ENCODE assay signal across 8 mouse cellular contexts in genomic region chr1:134196386-134196785, GRCm38 (mm10). TPM values are rescaled to one million over a fixed set of nuclear protein-coding genes. Genes with fewer than 3 reads are reported as not detected.
DNase-seq lines count a peak whose midpoint lies in the region; ATAC-seq and TF ChIP-seq lines count a peak whose summit lies in the region.

No protein-coding gene starts in this region.

- peak; percentile 60 for DNase-seq in kidney, adult 11 months
- DNase-seq in c-Kit-positive CD71-positive TER-119-positive erythroid progenitor cells, embryonic 14.5 days (ENCODE audit: low spot score) = peak; percentile 44
- peak; percentile 71 for DNase-seq in gastrocnemius, postnatal 36 days
- peak; percentile 78 for DNase-seq in kidney, adult 9 months
- peak; percentile 43 for DNase-seq in limb, embryonic 14.5 days (ENCODE audit: low spot score)
- peak; percentile 26 to 45 for DNase-seq in thymus, adult 18-20 months

- H3K4me1 ChIP-seq in kidney, embryonic 14.5 days (ENCODE audit: control insufficient read depth, insufficient read depth, low read length) = peaks cover 32% of the 10 kb centered on the region
- peaks cover 33% of the 10 kb centered on the region for H3K4me1 ChIP-seq in limb, embryonic 14.5 days (ENCODE audit: control insufficient read depth, insufficient read depth, low read length)
- H3K4me1 ChIP-seq in olfactory bulb, adult 2 months (ENCODE audit: control insufficient read depth, insufficient read depth, low read length) = peaks cover 74% of the 10 kb centered on the region

- H3K4me3 ChIP-seq in kidney, embryonic 14.5 days (ENCODE audit: low read length) = no peak overlapping the region
- H3K4me3 ChIP-seq in limb, embryonic 14.5 days (replicated peaks; ENCODE audit: low read length) = no peak overlapping the region
- no peak overlapping the region for H3K4me3 ChIP-seq in olfactory bulb, adult 2 months (ENCODE audit: insufficient read depth, low read depth, low read length)

- no peak overlapping the region for H3K9ac ChIP-seq in kidney, embryonic 14.5 days (ENCODE audit: low read depth, low read length)
- no peak overlapping the region for H3K9ac ChIP-seq in limb, embryonic 14.5 days (ENCODE audit: low read depth, low read length, severe bottlenecking)

- H3K27ac ChIP-seq in kidney, embryonic 14.5 days (ENCODE audit: low read depth, low read length) = no peak overlapping the region
- H3K27ac ChIP-seq in limb, embryonic 14.5 days (replicated peaks; ENCODE audit: low read depth, low read length) = peak overlapping the region; percentile 67
- peak overlapping the region; percentile 6; the same call in 1 of the 2 replicates for H3K27ac ChIP-seq in olfactory bulb, adult 2 months (ENCODE audit: insufficient read depth, low read depth, low read length)

- peak; percentile 35; the same call in 1 of the 2 replicates for TF ChIP-seq CTCF in olfactory bulb, adult 2 months (IDR thresholded peaks at IDR 0.05; ENCODE audit: insufficient read depth, low read depth, low read length)

- H3K36me3 ChIP-seq in kidney, embryonic 14.5 days (ENCODE audit: control insufficient read depth, insufficient read depth, low read length) = no peaks in the 10 kb centered on the region
- no peaks in the 10 kb centered on the region for H3K36me3 ChIP-seq in limb, embryonic 14.5 days (ENCODE audit: control insufficient read depth, insufficient read depth, low read length)

- H3K27me3 ChIP-seq in kidney, embryonic 14.5 days (ENCODE audit: control insufficient read depth, insufficient read depth, low read length) = no peaks in the 10 kb centered on the region; the same call in 1 of the 2 replicates
- H3K27me3 ChIP-seq in limb, embryonic 14.5 days (ENCODE audit: control insufficient read depth, insufficient read depth, low read length) = no peaks in the 10 kb centered on the region

- no peak overlapping the region for H3K4me2 ChIP-seq in kidney, embryonic 14.5 days (replicated peaks; ENCODE audit: low read depth, low read length)
- no peak overlapping the region for H3K4me2 ChIP-seq in limb, embryonic 14.5 days (replicated peaks; ENCODE audit: low read depth, low read length, severe bottlenecking)

- ATAC-seq in kidney, embryonic 14.5 days (ENCODE audit: low FRiP score, low TSS enrichment) = no peak
- ATAC-seq in limb, embryonic 14.5 days (ENCODE audit: low FRiP score, low read depth) = 0 out of 2 replicates have a peak, but pooled peaks have one; percentile 7

- intact Hi-C loops in gastrocnemius, postnatal 36 days (cut with DNase I) = no loop called here

- no peaks in the 10 kb centered on the region for H3K9me3 ChIP-seq in kidney, embryonic 14.5 days (ENCODE audit: control insufficient read depth, low read length)
- H3K9me3 ChIP-seq in limb, embryonic 14.5 days (ENCODE audit: control insufficient read depth, low read length) = no peaks in the 10 kb centered on the region

- no peak for TF ChIP-seq POLR2A in limb, embryonic 14.5 days (IDR thresholded peaks at IDR 0.05; ENCODE audit: borderline replicate concordance, extremely low read depth, insufficient read depth, insufficient read length)
- no peak for TF ChIP-seq POLR2A in olfactory bulb, adult 2 months (IDR thresholded peaks at IDR 0.05; ENCODE audit: insufficient read depth, low read depth, low read length)

- 74% methylated on average over 4 of the region's 4 CpGs for WGBS in kidney, embryonic 14.5 days
- 54% methylated on average over 4 of the region's 4 CpGs for whole genome bisulfite sequencing in limb, embryonic 14.5 days
- 63% methylated on average over 4 of the region's 4 CpGs for WGBS in olfactory bulb, adult 2 months

RNA-seq across cellular contexts. Expression of gene Mybph, which starts 3.1 kb away (rescaled TPM):
- polyA plus RNA-seq in kidney, embryonic 14.5 days (2014; fragmentation: Nextera tagmentation; extraction: Ambion mirVana) = 0.27 and 0.36 TPM in 2 replicates
- total RNA-seq in gastrocnemius, postnatal 36 days (2021) = 100 to 1,000 TPM; 547 to 589 TPM
- 92.6 and 110 TPM in 2 replicates for polyA plus RNA-seq in limb, embryonic 14.5 days (2012; rRNA removed)
- 93.0 and 115 TPM in 2 replicates for polyA plus RNA-seq in limb, embryonic 14.5 days (2014; fragmentation: Nextera tagmentation; extraction: Ambion mirVana)
- not detected in 2 replicates for polyA plus RNA-seq in olfactory bulb, adult 2 months (2012; ENCODE audit: insufficient read depth, insufficient read length, low replicate concordance, missing spikeins)

RNA-seq across cellular contexts. Expression of gene Chil1, which starts 14.4 kb away (rescaled TPM):
- polyA plus RNA-seq in kidney, embryonic 14.5 days (2014; fragmentation: Nextera tagmentation; extraction: Ambion mirVana) = 0.57 and 1.6 TPM in 2 replicates
- 1 to 10 TPM in 1 of 2 experiments, under 1 TPM in 1; 0.64 to 1.8 TPM for total RNA-seq in gastrocnemius, postnatal 36 days (2021)
- polyA plus RNA-seq in limb, embryonic 14.5 days (2012; rRNA removed) = 12.3 and 12.9 TPM in 2 replicates
- polyA plus RNA-seq in limb, embryonic 14.5 days (2014; fragmentation: Nextera tagmentation; extraction: Ambion mirVana) = 13.6 and 16.3 TPM in 2 replicates
- polyA plus RNA-seq in olfactory bulb, adult 2 months (2012; ENCODE audit: insufficient read depth, insufficient read length, low replicate concordance, missing spikeins) = not detected in 2 replicates

RNA-seq across cellular contexts. Expression of gene Adora1, which starts 38.8 kb away (rescaled TPM):
- polyA plus RNA-seq in kidney, embryonic 14.5 days (2014; fragmentation: Nextera tagmentation; extraction: Ambion mirVana) = 3.2 TPM in 2 replicates
- under 1 TPM; 0.33 to 0.59 TPM for total RNA-seq in gastrocnemius, postnatal 36 days (2021)
- polyA plus RNA-seq in limb, embryonic 14.5 days (2012; rRNA removed) = 2.0 and 3.6 TPM in 2 replicates
- polyA plus RNA-seq in limb, embryonic 14.5 days (2014; fragmentation: Nextera tagmentation; extraction: Ambion mirVana) = 1.4 and 2.0 TPM in 2 replicates
- polyA plus RNA-seq in olfactory bulb, adult 2 months (2012; ENCODE audit: insufficient read depth, insufficient read length, low replicate concordance, missing spikeins) = not detected in 2 replicates

Comparison
In these comparisons a context has a peak if more than half of its experiments do, and no peak if none do; other contexts are left out.
1. RNA of gene Mybph, which starts 3.1 kb away (polyA plus RNA-seq): 92.6 to 115 TPM in limb, embryonic 14.5 days; 0.27 to 0.36 TPM in kidney, embryonic 14.5 days and not detected in olfactory bulb, adult 2 months; every median in the first group is over 10 times any median in the second.
2. Peak in every context shown above with its lines, with median percentiles within 50 percentile points of each other: DNase-seq.